Mouse (Mus musculus) heart, embryonic 14.5 days (tissue): ENCODE data around the gene Map2k5. TPM values are rescaled to one million over a fixed set of nuclear protein-coding genes. Genes with fewer than 3 reads are reported as not detected.
A peak's percentile ranks its signal among the peaks of the same experiment; 100 is the strongest.

Experiments
- ATAC-seq: fragments of 200-750 bp; cut with Nextera tagmentation; 2 replicates; pipeline ENCODE4 v1.8.0; 2017; ENCODE audit warnings: low read depth, moderate TSS enrichment; ENCODE audit not compliant: insufficient number of reproducible peaks, insufficient read depth, low FRiP score
- H3K27ac ChIP-seq, 2 experiments: fragments of 200-500 bp in 1 of 2; fragments of 300-500 bp in 1 of 2; sonication (generic) in 1 of 2; replicated peaks in 1 of 2; 2 replicates each; pipeline ENCODE4 v1.5.1; 2012 to 2014; ENCODE audit warnings: low read depth in 2 of 2, low read length in 2 of 2, control low read depth in 1 of 2, mild to moderate bottlenecking in 1 of 2, mixed read lengths in 1 of 2; ENCODE audit not compliant: control insufficient read depth in 1 of 2, insufficient read depth in 1 of 2
- H3K27me3 ChIP-seq: fragments of 300-500 bp; sonication (generic); 2 replicates; pipeline ENCODE4 v1.6.1; 2014; ENCODE audit warnings: mild to moderate bottlenecking, low read length, control low read depth; ENCODE audit not compliant: control insufficient read depth, insufficient read depth
- H3K36me3 ChIP-seq: fragments of 300-500 bp; sonication (generic); 2 replicates; pipeline ENCODE4 v1.6.1; 2014; ENCODE audit warnings: mild to moderate bottlenecking, control low read depth, low read length, mixed read lengths; ENCODE audit not compliant: control insufficient read depth, insufficient read depth
- H3K4me1 ChIP-seq, 2 experiments: fragments of 200-500 bp in 1 of 2; fragments of 300-500 bp in 1 of 2; sonication (generic) in 1 of 2; 2 replicates each; pipeline ENCODE4 v1.6.1; 2012 to 2014; ENCODE audit warnings: low read length in 2 of 2, control low read depth in 1 of 2, mixed read lengths in 1 of 2; ENCODE audit not compliant: control insufficient read depth in 2 of 2, insufficient read depth in 2 of 2
- H3K4me2 ChIP-seq: fragments of 300-500 bp; sonication (generic); 2 replicates; pipeline ENCODE4 v1.6.1; 2014; ENCODE audit warnings: mild to moderate bottlenecking, low read length
- H3K4me3 ChIP-seq, 2 experiments: fragments of 200-500 bp in 1 of 2; fragments of 300-500 bp in 1 of 2; sonication (generic) in 1 of 2; 2 replicates each; pipeline ENCODE4 v1.5.1; 2012 to 2014; ENCODE audit warnings: low read length in 2 of 2, mild to moderate bottlenecking in 2 of 2, control low read depth in 1 of 2, low read depth in 1 of 2, moderate library complexity in 1 of 2; ENCODE audit not compliant: control insufficient read depth in 1 of 2, insufficient read depth in 1 of 2
- H3K9ac ChIP-seq: fragments of 300-500 bp; sonication (generic); 2 replicates; pipeline ENCODE4 v1.6.1; 2014; ENCODE audit warnings: mild to moderate bottlenecking, low read length
- H3K9me3 ChIP-seq: fragments of 300-500 bp; sonication (generic); 2 replicates; pipeline ENCODE4 v1.6.1; 2016; ENCODE audit warnings: low read length, control low read depth; ENCODE audit not compliant: control insufficient read depth
- WGBS: fragments of 180-500 bp; shearing (Covaris S2); extraction: QIAGEN DNeasy Blood & Tissue Kit; methylation state at CpG from one replicate; pipeline ENCODE4 v1.1.7; 2014; 5-methylcytosine and 5-hydroxymethylcytosine counted together
- polyA plus RNA-seq: library from polyadenylated mRNA; unstranded; fragments of >200 nt; fragmentation: Nextera tagmentation; extraction: Ambion mirVana; gene quantifications from 2 replicates; pipeline ENCODE4 v1.2.1, GENCODE M21; 2014

Gene Map2k5
- polyA plus RNA-seq, 1 experiment from 2014 or later: 32.5 TPM

DNA sequence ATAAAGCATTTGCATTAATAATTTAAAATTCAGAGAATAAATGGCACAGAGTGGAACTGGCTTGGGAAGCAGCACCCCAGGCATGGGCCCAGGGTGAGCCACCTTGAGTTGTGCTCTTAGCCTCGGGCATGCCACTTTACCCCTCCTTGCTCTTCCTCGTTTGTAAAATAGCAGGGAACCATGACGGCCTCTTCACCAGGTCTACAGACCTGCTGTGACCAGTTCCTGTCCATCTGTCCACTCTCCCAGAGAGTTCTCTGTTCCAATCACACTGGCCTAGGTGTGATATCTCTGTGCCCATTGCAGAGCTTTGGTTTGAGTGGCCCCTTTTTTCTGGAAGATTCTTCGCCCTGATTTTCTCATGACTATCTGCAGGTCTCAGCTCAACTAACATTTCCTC is 63.6 kb downstream of the Map2k5 start:
- 86% methylated on average over 4 of the region's 4 CpGs for WGBS
- H3K4me1 ChIP-seq: peaks cover 12 to 21% of the 10 kb centered on the region in 2 experiments
- H3K27me3 ChIP-seq: no peaks in the 10 kb centered on the region
- H3K27ac ChIP-seq: no peak overlapping the region
- H3K4me3 ChIP-seq: no peak overlapping the region
- ATAC-seq: no peak
- H3K4me2 ChIP-seq: no peak overlapping the region
- no peak overlapping the region for H3K9ac ChIP-seq
- 0 out of 2 replicates have a peak, but pooled peaks cover 4% of the 10 kb centered on the region for H3K36me3 ChIP-seq
- no peaks in the 10 kb centered on the region for H3K9me3 ChIP-seq

DNA sequence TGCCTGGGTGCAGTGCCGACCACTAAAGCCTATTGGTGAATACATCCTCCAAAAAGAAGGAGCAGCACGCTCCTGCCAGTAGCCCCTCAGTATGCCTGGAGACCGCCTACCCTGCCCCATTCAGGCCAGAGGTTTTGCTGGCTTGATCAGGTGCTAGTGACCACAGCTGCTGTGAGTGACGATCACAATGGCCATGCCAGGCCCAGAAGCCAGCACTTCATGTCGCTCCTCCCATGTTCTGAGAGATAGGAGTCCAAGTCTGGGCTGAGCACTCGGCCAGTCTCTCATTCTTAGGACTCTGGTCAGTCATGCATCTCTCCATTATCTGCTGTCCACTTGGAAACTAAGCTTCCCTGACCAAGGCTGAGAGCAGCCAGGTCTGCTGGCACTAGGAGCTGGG is 67.7 kb downstream of the Map2k5 start:
- Histone ChIP-seq H3K4me3 (no peak overlapping the region), H3K9me3 (no peaks in the 10 kb centered on the region), H3K27ac (peak overlapping the region in 1 of 2 experiments; percentile 24; a peak in 1 of 4 replicates), H3K4me1 (peaks cover 16 to 32% of the 10 kb centered on the region in 2 experiments), H3K4me2 (no peak overlapping the region), H3K36me3 (no peaks in the 10 kb centered on the region), H3K9ac (no peak overlapping the region), H3K27me3 (no peaks in the 10 kb centered on the region)
- 63% methylated on average over 6 of the region's 6 CpGs for WGBS
- ATAC-seq: no peak

DNA sequence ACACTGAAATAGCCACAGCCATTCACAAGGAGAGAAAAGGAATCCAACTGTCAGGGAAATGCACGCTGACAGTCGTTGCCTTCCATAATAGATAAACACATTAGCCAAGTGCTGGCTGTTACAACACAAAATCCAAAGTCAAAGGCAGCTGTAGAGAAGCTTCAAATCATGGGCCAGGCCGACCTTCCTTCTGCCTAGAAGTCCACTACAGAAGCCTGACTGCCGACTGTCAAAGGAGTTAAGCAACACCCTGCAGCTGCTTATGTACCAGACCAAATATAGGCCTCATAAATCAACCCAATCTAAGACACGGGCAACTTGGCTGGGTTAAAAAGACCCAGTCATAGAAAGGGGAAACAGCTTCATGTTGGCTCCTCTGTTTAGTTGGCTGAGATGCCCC is 68.7 kb downstream of the Map2k5 start:
- Histone ChIP-seq H3K36me3 (no peaks in the 10 kb centered on the region), H3K9me3 (no peaks in the 10 kb centered on the region), H3K4me2 (peak overlapping the region; percentile 34), H3K4me1 (peaks cover 15 to 31% of the 10 kb centered on the region in 2 experiments), H3K27ac (peak overlapping the region; percentile 15 to 58), H3K27me3 (no peaks in the 10 kb centered on the region), H3K9ac (no peak overlapping the region), H3K4me3 (no peak overlapping the region)
- no peak for ATAC-seq
- 17% methylated on average over 5 of the region's 5 CpGs for WGBS

DNA sequence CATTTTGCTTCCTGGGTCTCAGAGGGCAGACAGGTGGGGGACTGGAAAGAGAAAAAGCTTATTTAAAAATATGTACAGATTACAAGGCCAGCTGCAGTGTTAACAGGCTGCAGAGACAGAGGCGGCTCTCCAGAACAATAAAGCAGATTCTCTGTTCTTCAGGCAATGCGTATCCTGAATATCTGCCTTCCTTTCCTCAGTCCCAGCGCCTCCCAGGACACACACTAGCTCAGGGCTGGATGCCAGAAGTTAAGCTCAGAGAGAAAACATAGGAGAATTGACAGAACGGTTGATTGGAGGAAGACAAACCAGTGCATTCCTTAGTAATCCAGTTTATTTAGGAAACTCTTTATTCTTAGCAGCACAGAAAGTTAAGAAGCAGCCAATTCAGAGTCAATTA is 69.3 kb downstream of the Map2k5 start:
- no peaks in the 10 kb centered on the region for H3K36me3 ChIP-seq
- H3K9ac ChIP-seq: no peak overlapping the region
- H3K27ac ChIP-seq: peak overlapping the region in 1 of 2 experiments; percentile 15; a peak in 2 of 4 replicates
- no peaks in the 10 kb centered on the region for H3K27me3 ChIP-seq
- no peak overlapping the region for H3K4me3 ChIP-seq
- 17% methylated on average over 4 of the region's 4 CpGs for WGBS
- peaks cover 14 to 31% of the 10 kb centered on the region in 2 experiments for H3K4me1 ChIP-seq
- no peaks in the 10 kb centered on the region for H3K9me3 ChIP-seq
- ATAC-seq: no peak
- H3K4me2 ChIP-seq: peak overlapping the region; percentile 34

DNA sequence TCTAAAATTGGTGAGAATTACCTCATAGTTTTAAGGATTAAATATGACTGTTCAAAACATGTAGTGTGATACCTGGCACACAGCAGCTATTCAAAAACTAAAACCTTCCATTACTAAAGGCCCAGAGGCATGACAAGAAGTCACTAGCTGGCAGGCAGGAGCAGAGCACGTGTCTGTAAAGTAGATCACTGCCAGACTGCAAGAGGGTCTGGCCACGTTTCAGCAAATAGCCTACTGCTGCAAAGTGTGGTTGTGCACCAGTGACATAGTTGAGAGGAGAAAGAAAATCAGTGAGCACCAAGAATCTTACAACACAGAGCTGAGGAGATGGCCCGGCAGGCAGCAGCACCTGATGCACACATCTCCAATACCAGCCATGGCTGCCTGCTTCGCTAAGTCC is 75.2 kb downstream of the Map2k5 start:
- H3K4me1 ChIP-seq: peaks cover 0 to 3% of the 10 kb centered on the region in 2 experiments; a peak in 3 of 4 replicates
- H3K9me3 ChIP-seq: no peaks in the 10 kb centered on the region; the same call in 1 of the 2 replicates
- ATAC-seq: no peak
- WGBS: 62% methylated on average over 4 of the region's 4 CpGs
- no peak overlapping the region for H3K9ac ChIP-seq
- H3K4me3 ChIP-seq: no peak overlapping the region
- H3K4me2 ChIP-seq: no peak overlapping the region
- H3K27ac ChIP-seq: peak overlapping the region; percentile 34 to 72; a peak in 3 of 4 replicates
- no peaks in the 10 kb centered on the region for H3K27me3 ChIP-seq
- H3K36me3 ChIP-seq: peaks cover 14% of the 10 kb centered on the region; the same call in 1 of the 2 replicates

DNA sequence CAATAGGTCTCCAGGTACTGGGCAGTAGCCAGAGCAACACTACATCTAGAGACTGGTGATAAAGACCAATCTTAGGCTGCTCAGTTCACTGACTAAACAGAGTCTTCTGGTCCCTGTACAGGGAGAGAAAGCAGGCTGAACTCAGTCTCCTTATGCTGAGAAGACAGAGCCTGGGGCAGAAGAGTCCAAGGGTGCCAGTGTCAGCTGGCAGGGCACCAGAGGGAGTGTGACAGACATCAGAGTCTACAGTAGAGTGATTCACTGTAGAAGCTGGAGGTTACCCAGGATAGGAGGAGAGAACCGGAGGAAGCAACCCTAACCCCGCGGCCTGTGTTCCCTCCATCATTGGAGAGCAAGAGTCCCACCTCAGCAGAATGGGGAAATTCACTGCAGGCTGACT is 79.0 kb downstream of the Map2k5 start:
- H3K36me3 ChIP-seq: peaks cover 14% of the 10 kb centered on the region; the same call in 1 of the 2 replicates
- H3K9me3 ChIP-seq: no peaks in the 10 kb centered on the region; the same call in 1 of the 2 replicates
- H3K4me2 ChIP-seq: no peak overlapping the region
- no peaks in the 10 kb centered on the region for H3K27me3 ChIP-seq
- WGBS: 90% methylated on average over 3 of the region's 3 CpGs
- ATAC-seq: no peak
- H3K9ac ChIP-seq: no peak overlapping the region
- H3K4me1 ChIP-seq: peaks cover 10 to 19% of the 10 kb centered on the region in 2 experiments
- H3K4me3 ChIP-seq: no peak overlapping the region
- no peak overlapping the region for H3K27ac ChIP-seq

DNA sequence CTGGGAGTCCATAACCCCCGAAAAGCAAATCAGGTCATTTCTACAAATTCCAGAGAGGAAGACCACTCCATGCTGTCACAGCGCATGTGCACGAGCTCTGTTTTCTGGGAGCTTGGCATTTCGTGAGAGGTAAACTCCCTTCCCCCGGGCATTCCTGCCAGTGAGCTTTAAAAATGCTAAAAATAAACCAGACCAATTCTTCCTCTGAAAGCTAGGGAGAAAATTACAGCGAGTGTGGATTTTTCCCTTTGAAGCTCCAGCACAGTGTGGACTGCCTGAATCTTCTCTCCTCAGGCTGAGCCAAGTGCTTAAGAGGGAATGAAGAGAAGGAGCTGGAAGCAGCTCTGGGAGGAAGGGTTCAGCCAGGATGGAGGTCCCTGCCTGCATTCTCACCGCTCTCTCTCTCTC is 82.1 kb downstream of the Map2k5 start:
- H3K27me3 ChIP-seq: no peaks in the 10 kb centered on the region
- H3K27ac ChIP-seq: peak overlapping the region in 1 of 2 experiments; percentile 27; a peak in 1 of 4 replicates
- H3K9me3 ChIP-seq: no peaks in the 10 kb centered on the region; the same call in 1 of the 2 replicates
- WGBS: 35% methylated on average over 7 of the region's 7 CpGs
- H3K36me3 ChIP-seq: peaks cover 26% of the 10 kb centered on the region
- ATAC-seq: no peak
- H3K4me2 ChIP-seq: peak overlapping the region; percentile 24; the same call in 1 of the 2 replicates
- 0 out of 2 replicates have a peak overlapping the region, but pooled peaks have one; percentile 27 for H3K9ac ChIP-seq
- peaks cover 10 to 16% of the 10 kb centered on the region in 2 experiments for H3K4me1 ChIP-seq
- H3K4me3 ChIP-seq: no peak overlapping the region

DNA sequence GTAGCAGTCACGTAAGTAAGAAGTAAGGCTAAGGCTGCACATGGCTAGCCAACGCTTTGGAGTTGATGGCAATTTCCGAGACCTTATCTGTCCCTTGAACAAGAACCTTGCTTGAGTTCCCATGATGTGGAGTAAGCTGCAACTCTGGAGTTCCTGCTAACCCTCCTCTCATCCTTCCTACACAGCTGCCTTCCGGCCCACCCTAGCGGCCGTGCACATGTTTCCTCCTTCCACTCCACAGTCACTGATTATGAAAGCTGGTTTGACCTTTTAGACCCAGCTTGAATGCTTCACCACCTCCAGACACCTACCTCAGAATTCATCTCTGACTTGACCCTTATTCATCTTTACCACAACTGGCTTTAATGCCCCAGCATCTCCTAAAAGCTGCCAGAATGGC is 82.9 kb downstream of the Map2k5 start:
- no peak overlapping the region for H3K27ac ChIP-seq
- peaks cover 33% of the 10 kb centered on the region for H3K36me3 ChIP-seq
- no peaks in the 10 kb centered on the region; the same call in 1 of the 2 replicates for H3K9me3 ChIP-seq
- no peak overlapping the region for H3K4me2 ChIP-seq
- no peak overlapping the region for H3K4me3 ChIP-seq
- H3K4me1 ChIP-seq: peaks cover 10 to 16% of the 10 kb centered on the region in 2 experiments
- ATAC-seq: no peak
- no peaks in the 10 kb centered on the region for H3K27me3 ChIP-seq
- H3K9ac ChIP-seq: no peak overlapping the region
- WGBS: 75% methylated on average over 6 of the region's 6 CpGs
